Mouse (Mus musculus): ENCODE measurements around the gene Slc22a18. TPM values are rescaled to one million over a fixed set of nuclear protein-coding genes. Genes with fewer than 3 reads are reported as not detected.

Gene Slc22a18
- polyA plus RNA-seq, 1 experiment from 2014 or later: 0.13 TPM

GRCm38 (mm10) chr7:143480498-143480897 lies 7.0 kb downstream of the Slc22a18 start:
- H3K27me3 ChIP-seq: peaks cover 6% of the 10 kb centered on the region
- ATAC-seq (peak; percentile 41), DNase-seq (ENCODE audit: low read depth, low spot score) (no peak)
- ChIA-PET POLR2A (no interaction called here), CTCF (interaction anchor here (0.7 to 2.1 kb wide), 7 partner anchors 9 to 319 kb away, joined by 3 to 9 read pairs (median 3); no protein-coding TSS in a partner anchor)
- in situ Hi-C loops (cut with MboI; ENCODE audit: low pct_unique_long_range_greater_than_20kb): no loop called here
- peak; percentile 85 for TF ChIP-seq CTCF (IDR thresholded peaks at IDR 0.05)

GRCm38 (mm10) chr7:143481806-143482387 lies 8.4 kb downstream of the Slc22a18 start:
- ChIA-PET CTCF (interaction anchor here (1.1 to 2.1 kb wide), 2 partner anchors 8 to 11 kb away, joined by 3 to 8 read pairs; no protein-coding TSS in a partner anchor), POLR2A (interaction anchor here (0.6 kb wide), 2 partner anchors 28 to 36 kb away, joined by 3 to 5 read pairs; no protein-coding TSS in a partner anchor)
- DNase-seq (ENCODE audit: low read depth, low spot score): no peak
- no peak for ATAC-seq
- H3K27me3 ChIP-seq: peaks cover 6% of the 10 kb centered on the region
- no peak for TF ChIP-seq CTCF (IDR thresholded peaks at IDR 0.05)
- in situ Hi-C loops (cut with MboI; ENCODE audit: low pct_unique_long_range_greater_than_20kb): no loop called here

GRCm38 (mm10) chr7:143482541-143482940 lies 9.0 kb downstream of the Slc22a18 start:
- ChIA-PET CTCF (interaction anchor here (2.1 kb wide), 1 partner anchor 11 kb away, joined by 8 read pairs; no protein-coding TSS in a partner anchor), POLR2A (no interaction called here)
- in situ Hi-C loops (cut with MboI; ENCODE audit: low pct_unique_long_range_greater_than_20kb): no loop called here
- peaks cover 6% of the 10 kb centered on the region for H3K27me3 ChIP-seq
- no peak for TF ChIP-seq CTCF (IDR thresholded peaks at IDR 0.05)
- no peak for DNase-seq (ENCODE audit: low read depth, low spot score)
- ATAC-seq: no peak

- no peak for TF ChIP-seq CTCF (IDR thresholded peaks at IDR 0.05)
- peaks cover 3% of the 10 kb centered on the region for H3K27me3 ChIP-seq
- CTCF ChIA-PET: interaction anchor here (1.0 to 2.5 kb wide), 3 partner anchors 8 to 20 kb away, joined by 3 to 6 read pairs (median 3); no protein-coding TSS in a partner anchor
- in situ Hi-C loops (cut with MboI; ENCODE audit: low pct_unique_long_range_greater_than_20kb): no loop called here
- DNase-seq (ENCODE audit: low read depth, low spot score) (no peak), ATAC-seq (no peak)
- POLR2A ChIA-PET: no interaction called here
Observed at GRCm38 (mm10) chr7:143489735-143490134, 16.2 kb downstream of the Slc22a18 start.

GRCm38 (mm10) chr7:143493616-143494126 lies 20.1 kb downstream of the Slc22a18 start:
- in situ Hi-C loops (cut with MboI; ENCODE audit: low pct_unique_long_range_greater_than_20kb): no loop called here
- DNase-seq (ENCODE audit: low read depth, low spot score) (no peak), ATAC-seq (no peak)
- peaks cover 3% of the 10 kb centered on the region for H3K27me3 ChIP-seq
- ChIA-PET CTCF (interaction anchor here (1.5 to 2.0 kb wide), 3 partner anchors 12 to 24 kb away, joined by 4 to 8 read pairs (median 5); no protein-coding TSS in a partner anchor), POLR2A (no interaction called here)
- no peak for TF ChIP-seq CTCF (IDR thresholded peaks at IDR 0.05)

GRCm38 (mm10) chr7:143495104-143495961 lies 21.8 kb downstream of the Slc22a18 start:
- ATAC-seq (no peak), DNase-seq (ENCODE audit: low read depth, low spot score) (no peak)
- peaks cover 3% of the 10 kb centered on the region for H3K27me3 ChIP-seq
- TF ChIP-seq CTCF (IDR thresholded peaks at IDR 0.05): no peak
- CTCF ChIA-PET: interaction anchor here (1.1 to 1.8 kb wide), 3 partner anchors 10 to 25 kb away, joined by 3 to 5 read pairs (median 5); no protein-coding TSS in a partner anchor
- in situ Hi-C loops (cut with MboI; ENCODE audit: low pct_unique_long_range_greater_than_20kb): no loop called here
- POLR2A ChIA-PET: interaction anchor here (0.7 kb wide), 1 partner anchor 175 kb away, joined by 3 read pairs; no protein-coding TSS in a partner anchor

- DNase-seq (ENCODE audit: low read depth, low spot score) (no peak), ATAC-seq (no peak)
- in situ Hi-C loops (cut with MboI; ENCODE audit: low pct_unique_long_range_greater_than_20kb): no loop called here
- TF ChIP-seq CTCF (IDR thresholded peaks at IDR 0.05): no peak
- CTCF ChIA-PET: no interaction called here
- H3K27me3 ChIP-seq: peaks cover 11% of the 10 kb centered on the region
- POLR2A ChIA-PET: no interaction called here
Observed at GRCm38 (mm10) chr7:143498584-143498983, 25.0 kb downstream of the Slc22a18 start.

GRCm38 (mm10) chr7:143500912-143501311 lies 27.4 kb downstream of the Slc22a18 start:
- ATAC-seq: no peak
- in situ Hi-C loops (cut with MboI; ENCODE audit: low pct_unique_long_range_greater_than_20kb): no loop called here
- peaks cover 11% of the 10 kb centered on the region for H3K27me3 ChIP-seq
- no peak for DNase-seq (ENCODE audit: low read depth, low spot score)
- ChIA-PET POLR2A (no interaction called here), CTCF (no interaction called here)
- TF ChIP-seq CTCF (IDR thresholded peaks at IDR 0.05): no peak

GRCm38 (mm10) chr7:143501643-143502417 lies 28.3 kb downstream of the Slc22a18 start:
- in situ Hi-C loops (cut with MboI; ENCODE audit: low pct_unique_long_range_greater_than_20kb): no loop called here
- DNase-seq (ENCODE audit: low read depth, low spot score) (no peak), ATAC-seq (no peak)
- TF ChIP-seq CTCF (IDR thresholded peaks at IDR 0.05): no peak
- peaks cover 11% of the 10 kb centered on the region for H3K27me3 ChIP-seq
- ChIA-PET CTCF (interaction anchor here (1.1 kb wide), 1 partner anchor 9 kb away, joined by 3 read pairs; no protein-coding TSS in a partner anchor), POLR2A (interaction anchor here (0.6 kb wide), 1 partner anchor 125 kb away, joined by 7 read pairs; no protein-coding TSS in a partner anchor)
